Mouse (Mus musculus): ENCODE data around the gene Golph3. TPM values are rescaled to one million over a fixed set of nuclear protein-coding genes. Genes with fewer than 3 reads are reported as not detected.

The Golph3 gene
- polyA plus RNA-seq (2011; ENCODE audit: insufficient read depth, insufficient read length, low read depth, missing spikeins), result 119 and 124 TPM in 2 replicates

DNA sequence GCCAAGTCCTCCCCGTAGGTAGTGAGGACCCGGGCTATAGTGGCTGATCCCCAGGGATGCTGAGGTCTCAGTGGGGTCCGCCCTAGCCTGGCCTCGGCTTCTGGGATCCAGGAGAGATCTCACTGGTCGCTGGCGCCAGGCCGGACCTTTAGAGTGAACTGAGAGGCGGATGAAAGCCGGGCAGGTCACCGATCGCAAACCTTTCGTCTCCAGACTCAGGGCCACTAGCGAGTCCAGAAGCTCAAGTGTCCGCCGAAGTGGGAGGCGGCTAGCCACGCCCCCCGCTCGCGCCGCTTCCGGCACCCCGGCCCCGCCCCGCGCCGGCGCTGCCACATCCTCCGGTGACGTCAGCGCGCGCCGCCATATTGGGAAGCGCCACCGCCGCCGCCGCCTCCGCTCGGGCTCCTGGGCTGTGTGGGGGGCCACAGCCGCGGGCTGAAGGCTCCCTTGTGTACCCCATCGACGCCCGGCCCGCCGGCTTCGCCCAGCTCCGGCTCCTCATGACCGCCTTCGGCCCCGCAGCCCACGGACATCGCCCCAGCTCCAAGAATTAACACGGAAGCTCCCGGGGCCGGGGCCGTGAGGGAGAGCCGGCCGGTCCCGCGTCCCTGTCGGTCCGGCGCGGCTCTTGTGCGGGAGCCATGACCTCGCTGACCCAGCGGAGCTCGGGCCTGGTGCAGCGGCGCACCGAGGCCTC lies at the start of gene Golph3:
Gene Golph3 (plus strand): TSS at position 360 of the 697 bp plus-strand sequence.
- no peaks in the 10 kb centered on the region for H3K9me3 ChIP-seq (replicated peaks; ENCODE audit: control insufficient read depth, insufficient read depth, low read length, poor library complexity, severe bottlenecking)
- peaks cover 5% of the 10 kb centered on the region for H3K36me3 ChIP-seq (ENCODE audit: control insufficient read depth, insufficient read depth, low read length, poor library complexity, severe bottlenecking)
- no peak within 1 kb of the TSS for H3K27ac ChIP-seq (ENCODE audit: insufficient read depth, low read length)
- H3K4me3 ChIP-seq (ENCODE audit: low read depth, low read length), result peak within 1 kb of the TSS; percentile 88
- peaks cover 2% of the 10 kb centered on the region for H3K4me1 ChIP-seq (ENCODE audit: control insufficient read depth, insufficient read depth, low read length)
- no peaks in the 10 kb centered on the region for H3K27me3 ChIP-seq (ENCODE audit: control insufficient read depth, insufficient read depth, low read length, poor library complexity, severe bottlenecking)
- peak within 1 kb of the TSS; percentile 92 for H3K9ac ChIP-seq (ENCODE audit: low read depth, poor library complexity, severe bottlenecking)
- TF ChIP-seq EP300 (IDR thresholded peaks at IDR 0.05; ENCODE audit: insufficient read depth, low read depth, low read length), result no peak
- no peak for TF ChIP-seq CTCF (IDR thresholded peaks at IDR 0.05; ENCODE audit: low read depth, low read length)
- peak; percentile 38 for TF ChIP-seq POLR2A (IDR thresholded peaks at IDR 0.05; ENCODE audit: insufficient read depth, low read length)

DNA sequence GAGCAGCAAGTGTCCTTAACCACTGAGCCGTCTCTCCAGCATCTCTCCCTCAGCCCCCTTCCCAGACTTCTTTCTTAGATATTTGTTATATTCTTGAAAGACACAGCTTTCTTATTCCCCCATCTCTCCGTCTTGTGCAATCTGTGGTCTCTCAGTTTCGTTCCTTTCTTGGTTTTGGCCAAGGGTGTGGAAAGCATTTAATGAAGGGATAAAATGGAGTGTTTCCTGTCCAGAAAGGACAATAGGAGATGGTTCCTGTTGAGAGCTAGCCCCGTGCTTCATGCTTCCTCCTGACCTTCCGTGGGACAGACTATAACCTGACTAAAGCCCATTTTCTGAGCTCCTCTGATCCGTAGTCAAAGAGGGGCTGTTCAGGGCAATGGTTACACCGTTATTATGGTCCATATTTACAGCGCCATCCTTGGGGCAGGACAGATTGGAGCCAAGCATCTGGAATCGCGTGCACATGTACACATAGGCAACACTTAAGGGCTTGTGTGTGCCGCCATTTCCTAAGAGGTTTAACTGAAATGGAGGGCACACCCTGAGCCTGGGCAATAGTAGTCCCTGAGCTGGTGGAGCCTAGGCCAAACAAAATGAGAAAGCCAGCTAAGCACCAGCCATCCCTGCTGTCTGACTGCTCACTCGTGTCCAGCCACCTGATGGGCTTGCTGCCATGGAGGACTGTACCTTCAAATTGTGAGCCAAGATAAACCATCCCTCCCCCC lies 47.8 kb upstream of the Golph3 start:
- no peak for TF ChIP-seq CTCF (IDR thresholded peaks at IDR 0.05; ENCODE audit: low read depth, low read length)
- no peak for TF ChIP-seq POLR2A (IDR thresholded peaks at IDR 0.05; ENCODE audit: insufficient read depth, low read length)
- no peaks in the 10 kb centered on the region for H3K9me3 ChIP-seq (replicated peaks; ENCODE audit: control insufficient read depth, insufficient read depth, low read length, poor library complexity, severe bottlenecking)
- no peak overlapping the region for H3K9ac ChIP-seq (ENCODE audit: low read depth, poor library complexity, severe bottlenecking)
- H3K4me1 ChIP-seq (ENCODE audit: control insufficient read depth, insufficient read depth, low read length), result peaks cover 4% of the 10 kb centered on the region
- H3K4me3 ChIP-seq (ENCODE audit: low read depth, low read length), result no peak overlapping the region
- peaks cover 5% of the 10 kb centered on the region; the same call in 1 of the 2 replicates for H3K36me3 ChIP-seq (ENCODE audit: control insufficient read depth, insufficient read depth, low read length, poor library complexity, severe bottlenecking)
- no peak overlapping the region for H3K27ac ChIP-seq (ENCODE audit: insufficient read depth, low read length)
- no peaks in the 10 kb centered on the region for H3K27me3 ChIP-seq (ENCODE audit: control insufficient read depth, insufficient read depth, low read length, poor library complexity, severe bottlenecking)

DNA sequence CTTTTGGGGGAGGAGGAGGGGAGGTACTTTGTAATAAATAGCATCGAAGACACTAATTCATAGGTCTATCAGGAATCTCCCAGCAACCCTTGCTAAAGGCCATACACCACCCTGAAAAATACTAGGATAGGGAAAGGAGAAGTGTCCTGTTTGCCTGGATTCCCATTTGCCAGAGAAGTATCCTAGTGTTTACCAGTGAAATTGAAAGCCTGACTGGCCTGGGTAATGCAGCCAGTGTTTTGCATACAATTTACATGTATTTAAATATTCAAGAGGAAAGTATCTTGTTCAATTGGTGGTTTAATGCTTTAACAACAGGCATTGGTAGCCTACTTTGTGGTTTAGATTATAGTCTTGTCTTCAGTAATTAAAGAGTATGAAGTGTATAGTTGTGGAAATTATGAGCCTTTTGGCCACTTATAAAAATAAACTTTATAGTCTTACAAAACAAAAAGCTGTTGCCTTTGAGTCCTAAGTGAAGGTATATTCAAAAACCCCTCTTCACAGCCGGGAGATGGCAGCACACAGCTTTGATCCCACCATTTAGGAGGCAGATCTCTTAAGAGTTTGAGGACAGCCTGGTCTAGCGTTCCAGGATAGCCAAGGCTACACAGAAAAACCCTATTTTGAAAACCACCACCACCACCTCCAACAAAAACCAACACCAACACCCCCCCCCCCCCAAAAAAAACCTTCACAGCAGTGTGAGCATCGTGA lies 47.0 kb upstream of the Golph3 start:
- peak overlapping the region; percentile 36; the same call in 1 of the 2 replicates for H3K27ac ChIP-seq (ENCODE audit: insufficient read depth, low read length)
- H3K4me1 ChIP-seq (ENCODE audit: control insufficient read depth, insufficient read depth, low read length), result peaks cover 4% of the 10 kb centered on the region

DNA sequence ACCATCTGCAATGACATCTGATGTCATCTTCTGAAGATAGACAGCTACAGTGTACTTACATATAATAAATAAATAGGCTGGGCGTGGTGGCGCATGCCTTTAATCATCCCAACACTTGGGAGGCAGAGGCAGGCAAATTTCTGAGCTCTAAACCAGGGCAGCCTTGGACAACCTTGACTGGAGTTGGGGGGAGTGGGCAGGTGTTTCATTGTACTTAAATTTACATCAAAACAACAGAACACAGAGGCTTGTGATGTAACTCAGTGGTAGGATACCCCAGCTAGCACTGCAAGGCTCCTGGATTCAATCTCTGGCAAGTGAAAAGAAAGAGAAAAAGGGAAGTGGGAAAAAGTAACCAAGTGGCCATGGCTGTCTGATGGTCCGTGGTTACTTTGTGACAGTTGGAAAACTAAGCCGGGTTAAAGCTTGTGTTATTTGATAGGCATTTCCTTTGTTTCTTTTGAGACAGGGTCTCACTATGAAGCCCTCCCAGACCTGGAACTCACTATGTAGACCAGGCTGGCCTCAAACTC lies 46.1 kb upstream of the Golph3 start:
- H3K4me3 ChIP-seq (ENCODE audit: low read depth, low read length), result no peak overlapping the region
- no peaks in the 10 kb centered on the region for H3K36me3 ChIP-seq (ENCODE audit: control insufficient read depth, insufficient read depth, low read length, poor library complexity, severe bottlenecking)
- no peaks in the 10 kb centered on the region for H3K9me3 ChIP-seq (replicated peaks; ENCODE audit: control insufficient read depth, insufficient read depth, low read length, poor library complexity, severe bottlenecking)
- peak overlapping the region; percentile 68; the same call in 1 of the 2 replicates for H3K27ac ChIP-seq (ENCODE audit: insufficient read depth, low read length)
- peaks cover 4% of the 10 kb centered on the region for H3K4me1 ChIP-seq (ENCODE audit: control insufficient read depth, insufficient read depth, low read length)
- no peak for TF ChIP-seq CTCF (IDR thresholded peaks at IDR 0.05; ENCODE audit: low read depth, low read length)
- TF ChIP-seq EP300 (IDR thresholded peaks at IDR 0.05; ENCODE audit: insufficient read depth, low read depth, low read length), result 0 out of 2 replicates have a peak, but pooled peaks have one; percentile 20
- no peak overlapping the region for H3K9ac ChIP-seq (ENCODE audit: low read depth, poor library complexity, severe bottlenecking)
- H3K27me3 ChIP-seq (ENCODE audit: control insufficient read depth, insufficient read depth, low read length, poor library complexity, severe bottlenecking), result no peaks in the 10 kb centered on the region

More for the DNA sequence above, 47.0 kb upstream of the Golph3 start:
- no peak overlapping the region for H3K4me3 ChIP-seq (ENCODE audit: low read depth, low read length)
- no peaks in the 10 kb centered on the region for H3K9me3 ChIP-seq (replicated peaks; ENCODE audit: control insufficient read depth, insufficient read depth, low read length, poor library complexity, severe bottlenecking)
- H3K27me3 ChIP-seq (ENCODE audit: control insufficient read depth, insufficient read depth, low read length, poor library complexity, severe bottlenecking), result no peaks in the 10 kb centered on the region
- TF ChIP-seq CTCF (IDR thresholded peaks at IDR 0.05; ENCODE audit: low read depth, low read length), result peak; percentile 4
- TF ChIP-seq EP300 (IDR thresholded peaks at IDR 0.05; ENCODE audit: insufficient read depth, low read depth, low read length), result no peak
- H3K36me3 ChIP-seq (ENCODE audit: control insufficient read depth, insufficient read depth, low read length, poor library complexity, severe bottlenecking), result peaks cover 5% of the 10 kb centered on the region; the same call in 1 of the 2 replicates
- no peak overlapping the region for H3K9ac ChIP-seq (ENCODE audit: low read depth, poor library complexity, severe bottlenecking)

DNA sequence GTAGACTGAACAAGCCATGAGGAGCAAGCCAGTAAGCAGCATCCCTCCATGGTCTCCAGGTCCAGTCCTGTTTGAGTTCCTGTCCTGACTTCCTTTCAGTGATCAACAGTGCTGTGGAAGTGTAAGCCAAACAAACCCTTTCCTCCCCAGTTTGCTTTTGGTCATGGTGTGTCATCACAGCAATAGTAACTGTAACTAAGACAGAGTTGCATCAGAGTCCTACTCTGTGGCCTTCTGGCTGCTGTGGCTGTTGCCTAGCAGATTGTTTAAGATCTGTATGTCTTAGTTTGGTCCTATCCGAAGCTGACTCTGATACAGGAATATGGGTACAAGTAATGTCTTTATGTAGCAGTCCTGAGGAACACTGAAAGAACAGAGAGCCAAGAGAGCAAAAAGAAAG lies 41.4 kb upstream of the Golph3 start:
- Histone ChIP-seq H3K9ac (ENCODE audit: low read depth, poor library complexity, severe bottlenecking) (no peak overlapping the region), H3K27me3 (ENCODE audit: control insufficient read depth, insufficient read depth, low read length, poor library complexity, severe bottlenecking) (peaks cover 1% of the 10 kb centered on the region; the same call in 1 of the 2 replicates), H3K36me3 (ENCODE audit: control insufficient read depth, insufficient read depth, low read length, poor library complexity, severe bottlenecking) (no peaks in the 10 kb centered on the region), H3K4me1 (ENCODE audit: control insufficient read depth, insufficient read depth, low read length) (peaks cover 1% of the 10 kb centered on the region), H3K4me3 (ENCODE audit: low read depth, low read length) (no peak overlapping the region), H3K27ac (ENCODE audit: insufficient read depth, low read length) (no peak overlapping the region), H3K9me3 (replicated peaks; ENCODE audit: control insufficient read depth, insufficient read depth, low read length, poor library complexity, severe bottlenecking) (no peaks in the 10 kb centered on the region)
- no peak for TF ChIP-seq CTCF (IDR thresholded peaks at IDR 0.05; ENCODE audit: low read depth, low read length)
- no peak for TF ChIP-seq EP300 (IDR thresholded peaks at IDR 0.05; ENCODE audit: insufficient read depth, low read depth, low read length)
- TF ChIP-seq POLR2A (IDR thresholded peaks at IDR 0.05; ENCODE audit: insufficient read depth, low read length), result no peak

Measured in ES-Bruce4 (cell line).